Mouse (Mus musculus) spleen, adult 2 months (tissue): ENCODE measurements around the gene Col4a3bp.

Experiments used
- CTCF ChIP-seq: fragments of 200-500 bp; IDR thresholded peaks from 2 replicates; pipeline ENCODE4 v1.5.1; 2011; ENCODE audit warnings: mild to moderate bottlenecking, inconsistent platforms; ENCODE audit not compliant: insufficient read depth, insufficient read length, insufficient replicate concordance; ENCODE audit errors: extremely low read depth
- POLR2A ChIP-seq: fragments of 200-500 bp; IDR thresholded peaks from 2 replicates; pipeline ENCODE4 v1.6.1; 2011; ENCODE audit warnings: low read depth, low read length, inconsistent platforms

DNA sequence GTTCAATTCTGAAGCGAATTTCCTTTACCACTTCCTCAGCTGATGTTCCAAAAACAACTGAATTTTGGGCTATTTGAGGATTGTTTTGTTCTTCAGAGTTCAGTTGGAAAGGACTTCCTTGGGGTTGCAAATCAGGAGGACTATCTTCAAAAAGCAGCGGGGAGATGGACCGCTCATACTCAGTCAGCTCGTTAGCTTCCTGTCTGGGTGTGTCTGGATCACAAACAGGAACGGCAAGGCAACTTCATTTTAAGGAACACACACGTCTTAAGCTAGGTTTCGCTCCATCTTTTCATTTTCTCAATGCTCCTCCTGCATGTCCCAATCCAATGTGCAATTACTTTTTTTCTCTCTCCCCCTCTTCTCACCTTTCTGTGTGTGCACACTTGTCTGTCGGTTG, 45.8 kb upstream of the Col4a3bp start:
- TF ChIP-seq CTCF: no peak
- TF ChIP-seq POLR2A: no peak
